Mouse (Mus musculus) heart, postnatal 10 days (tissue): ENCODE data around the gene Ttc23l. TPM values are rescaled to one million over a fixed set of nuclear protein-coding genes. Genes with fewer than 3 reads are reported as not detected.
A peak's percentile ranks its signal among the peaks of the same experiment; 100 is the strongest.

Source experiments
- DNase-seq, 2 experiments: peaks; one replicate each; pipeline ENCODE4 v3.0.0; 2021
- intact Hi-C: fragments of 180-260 bp; cut with DNase I; formaldehyde crosslinking; loops from one replicate; pipeline ENCODE4 v1.15.1; 2025
- total RNA-seq, 2 experiments: library from RNA; stranded (reverse); gene quantifications; 2 replicates each; pipeline ENCODE4 v1.2.3; 2021

Gene Ttc23l
- total RNA-seq, 2 experiments from 2014 or later = not detected

DNA sequence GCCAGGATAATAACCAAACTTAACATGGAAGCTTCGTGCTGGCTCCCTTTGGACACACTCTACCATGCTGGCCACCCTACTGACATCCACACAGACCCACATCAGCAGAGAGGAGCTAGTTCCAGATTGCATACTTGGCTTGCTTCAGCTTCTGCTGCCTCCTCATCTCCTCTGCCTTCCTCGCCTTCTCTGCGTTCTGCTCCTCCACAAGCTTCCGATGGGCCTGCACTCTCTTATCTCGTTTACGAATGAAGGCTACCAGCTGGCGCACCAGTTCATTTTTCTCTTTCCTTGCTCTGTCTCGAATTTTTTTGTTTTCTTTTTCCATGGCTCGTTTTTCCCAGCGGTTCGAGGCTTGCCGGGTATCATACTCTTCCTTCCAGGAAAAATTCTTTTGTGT lies 97.5 kb downstream of the Ttc23l start:
- intact Hi-C loops = no loop called here
- DNase-seq = peak; percentile 28

Other genes with a start within 250 kb of the Ttc23l start
- gene Gm21973, start 233.3 kb downstream of the Ttc23l start, total RNA-seq = not detected
- not detected for gene Agxt2, start 200.1 kb downstream of the Ttc23l start, total RNA-seq
- gene Dnajc21, start 88.2 kb downstream of the Ttc23l start, total RNA-seq = 10 to 100 TPM; 18.7 to 21.6 TPM
- 10 to 100 TPM; 23.3 to 25.3 TPM for gene Brix1, start 72.7 kb downstream of the Ttc23l start, total RNA-seq
- 1 to 10 TPM; 6.6 to 8.9 TPM for gene Rad1, start 72.7 kb downstream of the Ttc23l start, total RNA-seq
- 10 to 100 TPM in 1 of 2 experiments, 1 to 10 TPM in 1; 9.7 to 11.0 TPM for gene Rai14, start 156.0 kb upstream of the Ttc23l start, total RNA-seq